Comparison of ENCODE assay signal across 24 mouse cellular contexts in genomic region chr16:64908747-64909146, GRCm38 (mm10). TPM values are rescaled to one million over a fixed set of nuclear protein-coding genes. Genes with fewer than 3 reads are reported as not detected.
A peak's percentile ranks its signal among the peaks of the same experiment; 100 is the strongest.
DNase-seq lines count a peak whose midpoint lies in the region; ATAC-seq and TF ChIP-seq lines count a peak whose summit lies in the region.
"Had no signal": no experiment of that assay in that cellular context is flagged by ENCODE, and none has a peak within 500 bp of the region (broad histone marks: within the 10 kb centered on the region; RNA-seq: fewer than 3 reads in every experiment).

No protein-coding gene starts in this region.

- 73% methylated on average over 10 of the region's 10 CpGs for WGBS in heart, embryonic 12.5 days
- 60% methylated on average over 10 of the region's 10 CpGs for WGBS in kidney, embryonic 15.5 days
- 54% methylated on average over 10 of the region's 10 CpGs for WGBS in kidney, postnatal 0 days

- peak; percentile 67 for DNase-seq in heart, adult 11 months
- DNase-seq in kidney, adult 18-20 months = no peak
- DNase-seq in kidney, postnatal 0 days (ENCODE audit: low spot score) = no peak
- DNase-seq in kidney, adult 11 months = no peak
- DNase-seq: adrenal gland, adult 8-10 months; adrenal gland, postnatal 14 days; adrenal gland, postnatal 36 days; B cell, adult 2 months; cerebellum, adult 11-12 months; cerebellum, adult 2 months; cerebellum, adult 9-10 months; cerebellum, postnatal 10 days; cerebellum, postnatal 25 days had no signal

- no peak for ATAC-seq in heart, embryonic 12.5 days (ENCODE audit: insufficient number of reproducible peaks, low FRiP score)
- peak; percentile 76 for ATAC-seq in kidney, embryonic 15.5 days (replicated peaks; ENCODE audit: low FRiP score)
- ATAC-seq in kidney, postnatal 0 days (replicated peaks; ENCODE audit: low FRiP score, low read depth) = peak; percentile 33; the same call in 1 of the 2 replicates
- ATAC-seq: activated CD4-positive, CD25-positive, alpha-beta regulatory T cell, adult 4 months; CD4-positive, CD25-positive, alpha-beta regulatory T cell, adult 4 months; forebrain, embryonic 13.5 days; forebrain, embryonic 15.5 days; Patski had no signal

- no peak overlapping the region for H3K4me3 ChIP-seq in heart, embryonic 12.5 days
- H3K4me3 ChIP-seq in kidney, embryonic 15.5 days (replicated peaks) = no peak overlapping the region
- no peak overlapping the region for H3K4me3 ChIP-seq in kidney, postnatal 0 days (replicated peaks; ENCODE audit: low read depth, low read length)
- H3K4me3 ChIP-seq: embryonic facial prominence, embryonic 10.5 days; embryonic facial prominence, embryonic 12.5 days; forebrain, embryonic 13.5 days; forebrain, embryonic 15.5 days had no signal

- no peak overlapping the region for H3K9ac ChIP-seq in heart, embryonic 12.5 days
- H3K9ac ChIP-seq in kidney, embryonic 15.5 days = no peak overlapping the region
- H3K9ac ChIP-seq in kidney, postnatal 0 days (ENCODE audit: low read depth, low read length) = no peak overlapping the region
- H3K9ac ChIP-seq: embryonic facial prominence, embryonic 12.5 days; forebrain, embryonic 13.5 days; forebrain, embryonic 15.5 days had no signal

- no peaks in the 10 kb centered on the region for H3K4me1 ChIP-seq in heart, embryonic 12.5 days (replicated peaks)
- H3K4me1 ChIP-seq in kidney, embryonic 15.5 days = no peaks in the 10 kb centered on the region
- H3K4me1 ChIP-seq in kidney, postnatal 0 days (replicated peaks; ENCODE audit: insufficient read depth, low read length) = no peaks in the 10 kb centered on the region
- H3K4me1 ChIP-seq: embryonic facial prominence, embryonic 12.5 days; forebrain, embryonic 13.5 days; forebrain, embryonic 15.5 days had no signal

- H3K4me2 ChIP-seq in heart, embryonic 12.5 days = no peak overlapping the region
- H3K4me2 ChIP-seq in kidney, embryonic 15.5 days = no peak overlapping the region
- H3K4me2 ChIP-seq in kidney, postnatal 0 days (ENCODE audit: low read length) = no peak overlapping the region
- H3K4me2 ChIP-seq: embryonic facial prominence, embryonic 12.5 days; forebrain, embryonic 13.5 days; forebrain, embryonic 15.5 days had no signal

- H3K27ac ChIP-seq in heart, embryonic 12.5 days (ENCODE audit: poor library complexity, severe bottlenecking) = no peak overlapping the region
- H3K27ac ChIP-seq in kidney, embryonic 15.5 days = no peak overlapping the region
- no peak overlapping the region for H3K27ac ChIP-seq in kidney, postnatal 0 days
- H3K27ac ChIP-seq: embryonic facial prominence, embryonic 10.5 days; embryonic facial prominence, embryonic 12.5 days; forebrain, embryonic 13.5 days; forebrain, embryonic 15.5 days had no signal

- no peaks in the 10 kb centered on the region for H3K36me3 ChIP-seq in heart, embryonic 12.5 days
- H3K36me3 ChIP-seq in kidney, embryonic 15.5 days = no peaks in the 10 kb centered on the region
- H3K36me3 ChIP-seq in kidney, postnatal 0 days (ENCODE audit: insufficient read depth, low read length) = no peaks in the 10 kb centered on the region
- H3K36me3 ChIP-seq: embryonic facial prominence, embryonic 10.5 days; embryonic facial prominence, embryonic 12.5 days; forebrain, embryonic 15.5 days; G1E had no signal

- H3K9me3 ChIP-seq in heart, embryonic 12.5 days (replicated peaks) = no peaks in the 10 kb centered on the region
- no peaks in the 10 kb centered on the region for H3K9me3 ChIP-seq in kidney, embryonic 15.5 days (replicated peaks)
- H3K9me3 ChIP-seq in kidney, postnatal 0 days (replicated peaks; ENCODE audit: low read length) = no peaks in the 10 kb centered on the region
- H3K9me3 ChIP-seq: embryonic facial prominence, embryonic 10.5 days; embryonic facial prominence, embryonic 12.5 days; forebrain, embryonic 13.5 days; forebrain, embryonic 15.5 days; G1E had no signal

- no peak for TF ChIP-seq CTCF in kidney, postnatal 0 days (IDR thresholded peaks at IDR 0.05; ENCODE audit: low read depth)

- H3K27me3 ChIP-seq in heart, embryonic 12.5 days (replicated peaks) = no peaks in the 10 kb centered on the region; the same call in 1 of the 2 replicates
- H3K27me3 ChIP-seq in kidney, embryonic 15.5 days = no peaks in the 10 kb centered on the region
- no peaks in the 10 kb centered on the region for H3K27me3 ChIP-seq in kidney, postnatal 0 days (ENCODE audit: insufficient read depth, low read length)
- H3K27me3 ChIP-seq: CH12.LX; embryonic facial prominence, embryonic 12.5 days; forebrain, embryonic 13.5 days; forebrain, embryonic 15.5 days had no signal

RNA-seq across cellular contexts. Expression of gene Cggbp1, which starts 57.0 kb away (rescaled TPM):
- 78.3 and 80.8 TPM in 2 replicates for polyA plus RNA-seq in heart, embryonic 12.5 days (2016; fragmentation: Nextera tagmentation; extraction: Ambion mirVana)
- 84.0 and 87.1 TPM in 2 replicates for polyA plus RNA-seq in kidney, embryonic 15.5 days (2015; fragmentation: Nextera tagmentation; extraction: Ambion mirVana)
- polyA plus RNA-seq in kidney, postnatal 0 days (2015; fragmentation: Nextera tagmentation; extraction: Ambion mirVana) = 64.2 and 66.4 TPM in 2 replicates

RNA-seq across cellular contexts. Expression of gene Zfp654, which starts 57.3 kb away (rescaled TPM):
- polyA plus RNA-seq in heart, embryonic 12.5 days (2016; fragmentation: Nextera tagmentation; extraction: Ambion mirVana) = 10.0 and 10.3 TPM in 2 replicates
- polyA plus RNA-seq in kidney, embryonic 15.5 days (2015; fragmentation: Nextera tagmentation; extraction: Ambion mirVana) = 5.8 and 6.4 TPM in 2 replicates
- 5.1 TPM in 2 replicates for polyA plus RNA-seq in kidney, postnatal 0 days (2015; fragmentation: Nextera tagmentation; extraction: Ambion mirVana)
